Mouse (Mus musculus) gastrocnemius, postnatal 25 days (tissue): ENCODE measurements around the gene Narfl. TPM values are rescaled to one million over a fixed set of nuclear protein-coding genes. Genes with fewer than 3 reads are reported as not detected.
"Not testable (repeated sequence)": the region's sequence is repeated elsewhere in the genome, so short reads cannot be mapped to it uniquely, and the experiment has no call there.

Source experiments
- DNase-seq: peaks from one replicate; pipeline ENCODE4 v3.0.0; 2022
- total RNA-seq, 2 experiments: library from RNA; stranded (reverse); gene quantifications; 1 replicate in 1 of 2; 2 replicates in 1 of 2; pipeline ENCODE4 v1.2.3; 2021

The Narfl gene
- total RNA-seq, 2 experiments from 2014 or later: 28.9 to 30.8 TPM

DNA sequence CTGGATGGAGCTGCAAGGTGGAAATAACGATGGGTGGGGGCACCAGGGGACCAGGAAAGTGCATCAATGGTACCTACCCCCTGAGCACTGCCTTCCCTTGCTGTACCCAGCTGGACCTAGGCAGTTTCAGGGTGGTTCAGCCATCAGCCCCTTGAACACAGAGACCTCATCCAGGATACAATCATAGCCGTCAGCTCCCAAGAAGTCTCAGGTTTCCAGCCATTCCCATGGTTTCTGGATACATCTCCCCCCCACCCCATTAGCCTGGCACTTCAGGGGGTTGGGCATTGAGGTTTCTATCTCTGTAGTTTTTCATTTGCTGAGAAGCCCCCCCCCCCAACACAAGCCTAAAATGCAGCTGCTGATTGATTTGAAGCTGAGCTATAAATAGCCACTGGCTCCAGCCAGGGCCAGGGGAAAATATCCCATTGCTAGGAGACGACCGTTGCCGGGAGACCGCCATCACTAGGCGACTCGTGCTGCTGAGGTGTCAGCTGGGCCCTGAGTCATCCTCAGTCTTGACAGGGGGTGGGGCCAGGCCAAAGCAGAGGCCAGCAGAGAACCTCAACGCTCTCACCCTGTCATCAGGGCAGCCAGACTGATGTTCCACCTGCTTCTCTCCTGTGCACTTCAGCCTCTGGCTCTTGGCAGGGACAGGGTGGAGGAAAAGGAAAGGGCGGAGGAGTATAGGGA, 29.4 kb downstream of the Narfl start:
- DNase-seq: peak; percentile 55

DNA sequence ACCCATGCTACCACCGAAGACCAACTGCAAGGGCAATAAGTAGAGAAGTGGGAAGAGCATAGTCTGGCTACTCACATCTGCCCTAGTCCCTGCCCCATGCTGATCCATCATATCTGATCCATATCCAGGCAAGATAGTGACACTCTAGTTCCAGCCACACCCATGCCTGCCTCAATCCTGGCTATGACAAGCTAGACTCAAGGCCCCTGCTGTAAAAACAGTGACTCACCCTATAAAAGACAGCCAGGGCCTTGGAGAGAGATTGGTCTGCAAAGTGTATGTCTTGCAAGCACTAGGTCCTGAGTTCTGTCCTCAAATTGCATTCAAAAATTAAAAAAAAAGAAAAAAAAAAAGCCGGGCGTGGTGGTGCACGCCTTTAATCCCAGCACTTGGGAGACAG, 32.9 kb downstream of the Narfl start:
- DNase-seq: no peak

DNA sequence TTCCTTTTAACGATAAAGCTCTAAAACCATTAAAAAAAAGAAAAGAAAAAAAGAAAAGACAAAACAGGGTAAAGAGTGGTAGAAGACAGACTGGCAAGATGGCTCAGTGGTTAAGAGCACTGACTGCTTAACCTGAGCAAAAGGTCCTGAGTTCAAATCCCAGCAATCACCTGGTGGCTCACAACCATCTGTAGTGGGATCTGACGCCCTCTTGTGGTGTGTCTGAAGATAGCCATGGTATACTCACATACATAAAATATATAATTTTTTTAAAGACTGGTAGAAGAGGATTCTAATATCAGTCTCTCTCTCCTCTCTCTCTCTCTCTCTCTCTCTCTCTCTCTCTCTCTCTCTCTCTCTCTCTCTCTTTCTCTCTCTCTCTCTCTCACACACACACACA, 33.9 kb downstream of the Narfl start:
- not testable (repeated sequence) for DNase-seq

DNA sequence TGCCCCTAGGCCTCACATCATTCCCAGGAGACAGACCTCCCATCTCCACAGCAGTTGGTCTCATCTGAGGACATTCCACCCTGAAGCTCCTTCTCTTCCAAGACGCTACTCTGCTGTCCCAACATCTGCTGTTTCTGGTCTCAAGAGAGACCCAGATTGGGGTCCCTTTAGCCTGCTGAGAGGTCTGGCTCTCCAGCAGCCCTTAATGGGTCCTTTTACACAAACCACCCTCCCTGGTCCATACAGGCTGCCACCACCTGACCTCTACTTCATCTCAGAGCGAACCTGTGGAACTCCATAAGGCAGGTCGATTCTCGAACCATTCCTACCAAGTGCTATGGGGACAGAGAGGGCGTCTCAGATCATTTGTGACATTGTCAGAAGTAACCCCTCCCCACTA, 34.5 kb downstream of the Narfl start:
- no peak for DNase-seq

DNA sequence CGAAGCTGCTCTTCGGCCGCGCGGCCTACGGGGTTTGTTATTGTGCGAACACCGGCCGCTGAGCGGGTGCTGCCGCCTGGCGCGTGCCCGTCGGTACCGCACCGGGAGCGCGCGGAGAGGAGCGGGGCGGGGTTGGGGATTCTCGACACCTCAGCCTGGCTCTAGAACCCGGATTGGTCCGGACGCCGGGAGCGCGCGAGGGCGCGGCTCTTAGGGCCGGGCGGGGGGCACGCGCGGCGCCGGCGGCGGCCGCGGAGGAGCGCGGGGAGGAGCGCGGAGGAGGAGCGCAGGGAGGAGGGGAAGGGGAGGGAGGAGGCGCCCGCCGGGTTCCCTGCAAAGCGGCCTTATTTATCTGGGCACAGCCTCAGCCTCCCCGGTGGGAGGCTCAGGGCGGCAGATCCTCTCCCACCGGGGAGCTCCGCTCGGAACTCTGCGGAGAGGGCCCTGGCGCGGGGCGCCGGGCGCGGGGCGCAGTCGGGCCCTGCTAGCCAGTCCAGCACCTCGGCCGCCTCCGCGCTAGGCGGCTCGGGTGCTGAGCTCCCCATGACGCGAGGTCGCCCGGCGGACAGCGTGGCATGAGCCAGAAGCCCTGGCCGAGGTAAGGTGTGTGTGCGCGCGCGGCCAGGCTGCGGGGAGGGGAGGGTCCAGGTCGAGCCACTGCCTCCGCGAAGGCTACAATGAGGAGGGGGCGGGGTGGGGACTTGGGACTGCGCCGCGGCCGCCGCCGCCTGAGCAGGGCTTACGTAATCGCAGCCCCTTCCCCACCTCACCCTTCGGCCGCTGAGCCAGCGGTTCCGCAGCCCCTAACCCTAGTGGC, 35.4 kb downstream of the Narfl start, which contains the start of gene Fbxl16:
Gene Fbxl16, plus strand, starts transcription at position 297 of the 817 bp plus-strand sequence.
- peak; percentile 55 for DNase-seq

DNA sequence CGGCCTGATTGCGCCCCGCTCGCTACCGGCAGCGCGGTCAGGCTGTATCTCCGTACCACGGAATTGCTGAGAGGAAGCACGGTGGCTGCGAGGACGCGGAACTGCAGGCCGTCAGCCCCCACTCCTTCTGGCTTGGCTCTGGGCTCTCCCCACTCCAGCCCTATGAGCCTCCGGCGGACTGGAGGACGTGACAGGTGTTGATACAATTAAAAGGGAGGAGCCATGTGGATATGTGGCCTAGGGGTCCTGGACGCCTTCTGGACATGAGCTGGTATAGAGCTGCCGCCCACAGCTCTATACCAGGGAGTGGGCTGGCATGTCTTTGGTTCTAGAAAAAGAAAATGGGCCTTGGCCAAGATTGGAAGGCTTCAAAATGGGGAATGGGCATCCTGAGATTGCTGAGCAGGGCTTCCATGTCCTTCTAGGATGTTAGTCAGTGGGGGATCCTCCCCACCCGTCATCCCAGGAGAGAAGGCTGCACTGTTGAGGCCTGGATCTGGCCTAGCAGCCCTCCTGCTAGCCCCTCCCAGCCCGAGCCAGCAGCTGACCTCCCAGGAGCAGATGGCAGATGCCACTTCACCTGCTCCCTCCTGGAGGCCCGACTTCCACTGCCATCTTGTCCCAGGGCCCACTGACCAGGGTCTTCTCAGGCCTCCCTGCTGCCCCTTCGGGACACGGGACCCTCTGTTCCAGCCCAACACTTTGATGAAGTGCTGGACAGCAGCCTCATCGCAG, 36.2 kb downstream of the Narfl start:
- no peak for DNase-seq

DNA sequence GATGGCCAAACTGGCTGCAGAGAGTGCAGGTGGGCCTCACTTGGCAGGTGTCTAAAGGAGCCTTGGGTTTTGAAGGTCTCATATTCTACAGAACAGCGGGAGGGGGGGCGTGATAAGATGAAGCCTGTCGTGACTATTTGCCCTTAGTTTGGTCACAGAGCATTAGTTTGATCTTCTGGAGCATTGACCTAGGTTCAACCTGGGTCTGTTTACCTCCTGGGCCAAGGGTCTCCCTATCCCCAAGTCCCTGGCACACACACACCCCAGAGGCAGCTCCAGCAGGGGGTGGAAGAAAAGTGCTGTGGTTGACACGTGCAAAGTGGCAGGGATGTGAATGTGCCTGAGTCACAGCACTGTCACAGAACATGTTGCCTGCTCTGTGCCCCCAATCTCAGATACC, 37.3 kb downstream of the Narfl start:
- DNase-seq: no peak

DNA sequence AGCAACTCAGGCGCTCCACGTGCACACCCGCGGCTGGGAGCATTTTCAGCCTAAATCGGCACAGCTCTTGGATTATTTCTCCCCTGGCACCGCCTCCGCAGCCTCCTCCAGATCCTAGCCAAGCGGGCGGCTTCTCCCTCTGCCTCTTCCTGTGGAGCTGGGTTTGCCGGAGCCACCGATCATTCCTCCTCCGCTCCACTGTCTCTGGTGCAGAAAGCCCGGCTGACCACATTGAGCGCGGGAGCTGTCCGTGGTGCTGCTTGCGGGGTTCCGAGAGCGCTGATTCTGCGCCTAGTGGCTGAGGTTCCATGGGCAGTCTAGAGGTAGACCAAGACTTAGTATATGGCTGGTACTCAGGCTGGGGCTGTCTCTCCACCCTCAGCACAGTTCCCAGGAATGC, 39.9 kb downstream of the Narfl start:
- peak; percentile 55 for DNase-seq

DNA sequence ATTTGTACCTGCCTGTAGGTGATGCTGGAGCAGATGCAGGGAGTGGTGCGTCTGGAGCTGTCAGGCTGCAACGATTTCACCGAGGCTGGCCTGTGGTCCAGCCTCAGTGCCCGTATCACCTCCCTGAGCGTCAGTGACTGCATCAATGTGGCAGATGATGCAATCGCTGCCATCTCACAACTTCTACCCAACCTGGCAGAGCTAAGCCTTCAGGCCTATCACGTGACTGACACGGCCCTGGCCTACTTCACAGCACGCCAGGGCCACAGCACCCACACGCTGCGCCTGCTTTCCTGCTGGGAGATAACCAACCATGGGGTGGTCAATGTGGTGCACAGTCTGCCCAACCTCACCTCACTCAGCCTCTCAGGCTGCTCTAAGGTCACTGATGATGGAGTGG, 44.1 kb downstream of the Narfl start:
- DNase-seq: no peak

DNA sequence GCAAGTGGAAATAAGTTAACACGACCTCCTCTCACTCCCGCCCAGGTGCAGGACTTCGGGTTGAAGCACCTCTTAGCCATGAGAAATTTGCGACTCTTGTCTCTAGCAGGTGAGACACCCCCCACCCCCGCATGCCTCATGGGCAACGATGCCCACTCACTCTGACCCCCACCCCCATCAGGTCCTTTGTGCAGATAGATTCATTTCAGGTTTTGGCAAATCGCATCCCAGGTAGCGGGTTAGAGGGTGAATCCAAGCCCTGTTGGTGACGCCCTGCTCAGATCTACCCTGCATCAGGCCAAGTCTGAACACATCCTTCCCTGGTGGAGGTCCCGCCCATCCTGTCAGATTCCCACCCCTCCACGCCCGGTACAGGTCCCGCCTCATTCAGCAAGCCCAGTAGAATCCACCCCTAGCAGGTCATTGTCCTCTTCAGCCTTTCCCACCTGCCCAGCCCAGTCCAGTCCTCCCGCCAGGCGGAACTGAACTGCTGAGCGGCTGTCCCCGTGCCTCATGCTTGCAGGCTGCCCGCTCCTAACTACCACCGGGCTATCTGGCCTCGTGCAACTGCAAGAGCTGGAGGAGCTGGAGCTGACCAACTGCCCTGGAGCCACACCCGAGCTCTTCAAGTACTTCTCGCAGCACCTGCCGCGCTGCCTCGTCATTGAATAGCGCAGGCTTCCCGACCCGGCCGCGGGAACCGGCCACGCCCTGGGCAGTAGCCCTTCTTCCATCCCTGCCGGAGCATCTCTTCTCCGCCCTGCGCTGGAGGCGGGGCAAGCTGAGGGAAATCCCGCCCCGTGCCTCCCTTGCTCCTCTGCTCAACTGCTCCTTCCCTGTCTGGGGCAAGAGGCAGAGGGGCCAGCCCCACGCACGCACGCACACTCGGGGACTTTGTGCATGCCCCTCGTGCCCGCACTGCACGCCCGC, 45.5 kb downstream of the Narfl start:
- no peak for DNase-seq

DNA sequence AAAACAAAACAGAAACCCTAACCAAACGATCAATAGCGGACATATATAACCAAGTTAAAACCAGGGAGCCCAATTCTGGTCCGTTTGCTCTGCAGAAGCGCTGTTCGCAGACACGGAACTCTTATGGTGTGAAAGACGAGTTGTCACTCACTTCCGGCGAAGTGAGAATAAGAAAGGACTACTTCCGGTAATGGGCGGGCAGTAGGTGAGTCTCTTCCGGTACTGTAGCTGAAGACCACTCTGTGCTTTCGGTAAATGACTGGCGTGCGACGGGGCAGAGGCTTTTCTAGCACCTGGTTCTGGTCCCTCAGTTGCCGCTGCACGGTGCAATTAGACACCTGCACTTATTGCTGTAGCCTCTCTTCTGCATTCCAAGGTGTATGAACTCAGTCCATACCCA, 49.9 kb downstream of the Narfl start, which contains the start of gene Wdr24:
Gene Wdr24, plus strand, starts transcription at position 176 of the 400 bp plus-strand sequence.
- DNase-seq: no peak

DNA sequence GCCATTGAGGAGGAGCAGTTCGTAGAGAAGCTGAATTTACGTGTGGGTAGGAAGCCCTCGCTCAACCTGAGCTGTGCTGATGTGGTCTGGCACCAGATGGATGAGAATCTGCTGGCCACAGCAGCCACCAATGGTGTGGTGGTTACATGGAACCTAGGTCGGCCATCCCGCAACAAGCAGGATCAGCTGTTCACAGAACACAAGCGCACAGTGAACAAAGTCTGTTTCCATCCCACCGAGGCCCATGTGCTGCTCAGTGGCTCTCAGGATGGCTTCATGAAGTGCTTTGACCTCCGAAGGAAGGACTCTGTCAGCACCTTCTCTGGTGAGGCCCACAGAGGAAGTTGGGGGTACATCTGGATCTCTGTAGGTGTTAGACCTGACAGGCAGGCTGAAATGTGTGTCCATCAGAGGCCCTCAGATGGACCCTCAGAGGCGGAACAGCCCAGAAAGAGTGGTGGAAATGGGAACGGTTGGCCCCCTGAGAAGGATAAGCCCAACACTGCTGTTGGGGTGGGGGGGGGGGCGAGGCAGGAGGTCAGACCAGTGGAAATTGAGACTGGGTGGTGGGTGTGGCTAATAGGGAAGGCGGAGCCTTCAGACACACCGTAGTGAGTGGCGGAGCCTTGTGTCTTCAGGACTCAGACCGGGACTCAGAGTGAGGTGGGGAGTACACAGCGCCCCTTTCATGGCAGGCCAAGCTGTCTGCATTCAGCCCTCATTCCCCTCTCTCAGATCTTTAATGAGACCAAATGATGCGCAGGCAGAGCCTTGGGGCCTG, 51.0 kb downstream of the Narfl start:
- DNase-seq: no peak

DNA sequence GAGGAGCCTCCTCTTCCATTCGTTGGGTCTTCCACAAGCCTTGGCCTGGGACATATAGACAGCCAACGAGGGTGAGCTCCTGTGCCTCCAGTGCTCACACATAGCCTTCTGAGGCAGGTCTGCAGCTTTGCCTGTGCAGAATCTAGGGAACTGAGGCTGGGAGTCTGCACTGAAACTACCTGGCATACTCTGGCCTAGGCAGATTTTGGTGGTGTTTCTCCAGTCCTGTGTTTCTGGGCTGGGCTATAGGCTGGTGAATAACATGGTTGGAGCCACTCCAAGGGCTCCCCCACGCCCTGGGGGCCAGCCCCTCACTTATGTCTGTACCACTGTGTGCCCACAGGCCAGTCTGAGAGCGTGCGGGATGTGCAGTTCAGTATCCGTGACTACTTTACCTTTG, 51.7 kb downstream of the Narfl start:
- DNase-seq: no peak

DNA sequence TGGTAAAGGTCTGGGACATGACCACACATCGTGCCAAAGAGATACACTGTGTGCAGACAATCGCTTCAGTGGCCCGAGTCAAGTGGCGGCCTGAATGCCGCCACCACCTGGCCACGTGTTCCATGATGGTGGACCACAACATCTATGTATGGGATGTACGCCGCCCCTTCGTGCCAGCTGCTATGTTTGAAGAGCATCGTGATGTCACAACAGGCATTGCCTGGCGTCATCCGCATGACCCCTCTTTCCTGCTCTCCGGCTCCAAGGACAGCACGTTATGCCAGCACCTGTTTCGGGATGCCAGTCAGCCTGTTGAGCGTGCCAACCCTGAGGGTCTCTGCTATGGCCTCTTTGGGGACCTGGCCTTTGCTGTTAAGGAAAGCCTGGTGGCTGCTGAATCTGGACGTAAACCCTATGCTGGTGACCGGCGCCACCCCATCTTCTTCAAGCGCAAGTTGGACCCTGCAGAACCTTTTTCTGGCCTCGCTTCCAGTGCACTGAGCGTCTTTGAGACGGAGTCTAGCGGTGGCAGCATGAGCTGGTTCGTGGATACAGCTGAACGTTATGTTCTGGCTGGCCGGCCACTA, 52.5 kb downstream of the Narfl start:
- DNase-seq: no peak

DNA sequence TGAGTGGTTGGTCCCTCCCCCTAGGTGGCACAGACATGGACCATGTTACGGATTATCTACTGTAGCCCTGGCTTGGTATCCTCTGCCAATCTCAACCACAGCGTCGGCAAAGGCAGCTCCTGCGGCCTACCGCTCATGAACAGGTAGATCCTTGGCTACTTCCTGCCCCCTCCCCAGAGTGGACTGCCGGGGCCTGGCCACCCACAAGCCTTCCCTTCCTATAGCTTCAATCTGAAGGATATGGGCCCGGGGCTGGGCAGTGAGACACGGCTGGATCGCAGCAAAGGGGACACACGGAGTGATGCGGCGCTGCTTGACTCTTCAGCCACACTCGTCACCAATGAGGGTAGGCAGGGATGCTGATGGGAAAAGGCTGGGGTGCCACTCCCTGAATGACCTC, 53.4 kb downstream of the Narfl start:
- DNase-seq: no peak

DNA sequence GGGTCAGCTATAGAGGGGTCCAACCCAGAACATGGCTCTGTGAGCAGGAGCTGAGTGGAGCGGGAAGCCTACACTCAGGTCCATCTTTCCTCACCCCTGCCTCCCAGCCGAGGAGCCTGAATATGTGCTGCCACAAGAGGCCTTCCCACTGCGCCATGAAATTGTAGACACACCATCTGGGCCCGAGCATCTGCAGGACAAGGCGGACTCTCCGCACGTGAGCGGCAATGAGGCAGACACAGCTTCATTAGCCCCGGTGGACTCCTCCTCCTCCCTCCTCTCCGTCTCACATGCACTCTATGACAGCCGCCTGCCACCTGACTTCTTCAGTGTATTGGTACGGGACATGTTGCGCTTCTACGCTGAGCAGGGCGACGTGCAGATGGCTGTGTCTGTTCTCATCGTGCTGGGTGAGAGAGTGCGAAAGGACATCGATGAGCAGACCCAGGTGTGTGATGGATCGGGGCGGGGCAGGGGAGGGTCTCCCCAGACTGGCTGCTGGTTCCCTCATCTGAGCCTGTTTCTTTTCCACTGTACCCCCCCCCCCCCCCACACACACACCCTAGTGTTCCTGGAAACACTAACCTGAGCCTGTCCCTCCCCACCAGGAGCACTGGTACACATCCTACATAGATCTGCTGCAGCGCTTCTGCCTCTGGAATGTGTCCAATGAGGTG, 54.1 kb downstream of the Narfl start:
- DNase-seq: no peak

DNA sequence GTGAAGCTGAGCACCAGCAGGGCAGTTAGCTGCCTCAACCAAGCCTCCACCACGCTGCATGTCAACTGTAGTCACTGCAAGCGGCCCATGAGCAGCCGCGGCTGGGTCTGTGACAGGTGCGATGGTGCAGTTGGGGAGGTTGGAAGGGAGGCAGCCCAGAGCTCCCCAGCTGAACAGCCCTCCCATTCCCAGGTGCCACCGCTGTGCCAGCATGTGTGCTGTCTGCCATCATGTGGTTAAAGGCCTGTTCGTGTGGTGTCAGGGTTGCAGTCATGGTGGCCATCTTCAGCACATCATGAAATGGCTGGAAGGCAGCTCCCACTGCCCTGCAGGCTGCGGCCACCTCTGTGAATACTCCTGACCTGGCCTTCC, 54.6 kb downstream of the Narfl start:
- DNase-seq: no peak

DNA sequence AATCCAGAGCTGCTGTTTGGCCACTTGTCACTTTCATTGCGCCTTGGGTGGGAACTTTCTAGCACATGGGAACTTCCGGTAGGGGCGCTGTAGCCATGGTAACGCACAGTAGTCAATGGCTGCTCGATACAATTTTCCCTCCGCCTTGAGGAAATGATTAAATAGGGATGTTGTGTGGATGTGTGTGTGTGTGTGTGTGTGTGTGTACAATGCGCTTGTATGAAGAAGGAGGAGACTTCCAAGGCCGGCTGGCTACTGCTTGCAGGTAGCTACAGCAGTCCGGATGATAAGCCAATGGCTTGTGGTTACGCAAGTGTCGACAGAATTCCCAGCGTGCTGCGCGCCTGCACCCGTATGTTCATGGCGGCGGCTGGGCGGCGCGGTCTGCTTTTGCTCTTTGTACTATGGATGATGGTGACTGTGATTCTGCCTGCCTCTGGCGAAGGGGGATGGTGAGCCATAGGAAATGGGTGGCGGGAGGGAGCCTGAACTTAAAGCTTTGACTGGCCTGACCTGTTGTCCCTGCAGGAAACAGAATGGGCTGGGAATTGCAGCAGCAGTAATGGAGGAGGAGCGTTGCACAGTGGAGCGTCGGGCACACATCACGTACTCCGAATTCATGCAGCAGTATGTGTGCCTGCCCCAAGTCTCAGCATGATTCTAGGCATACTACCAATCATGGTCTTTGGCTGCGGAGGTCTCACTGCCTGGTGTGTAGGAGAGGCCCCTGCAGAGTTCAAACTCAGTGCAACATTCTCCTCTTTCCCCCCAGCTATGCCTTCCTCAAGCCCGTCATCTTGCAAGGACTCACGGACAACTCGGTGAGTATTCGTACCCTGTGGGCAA, 55.4 kb downstream of the Narfl start, which contains the start of gene Jmjd8:
Gene Jmjd8, plus strand, starts transcription at position 156 of the 846 bp plus-strand sequence.
- peak; percentile 72 for DNase-seq

DNA sequence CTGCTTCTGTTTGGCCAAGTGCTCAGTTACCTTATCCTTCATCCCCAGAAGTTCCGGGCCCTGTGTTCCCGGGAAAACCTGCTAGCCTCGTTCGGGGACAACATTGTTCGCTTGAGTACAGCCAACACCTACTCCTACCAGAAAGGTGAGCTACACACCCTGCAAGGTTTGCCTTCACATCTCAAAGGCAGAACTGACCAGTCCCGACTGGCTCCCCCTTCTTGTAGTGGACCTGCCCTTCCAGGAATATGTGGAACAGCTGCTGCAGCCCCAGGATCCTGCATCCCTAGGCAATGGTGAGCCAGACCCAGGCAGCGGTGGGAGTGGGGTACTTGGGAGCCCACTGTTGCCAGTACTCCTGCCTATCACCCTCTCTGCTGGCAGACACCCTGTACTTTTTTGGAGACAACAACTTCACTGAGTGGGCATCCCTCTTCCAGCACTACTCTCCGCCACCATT, 56.0 kb downstream of the Narfl start:
- DNase-seq: no peak
